Comparison of ENCODE assay signal across 15 mouse cellular contexts in genomic region chr8:61448881-61449280, GRCm38 (mm10).
"Had no signal": no experiment of that assay in that cellular context is flagged by ENCODE, and none has a peak within 500 bp of the region (broad histone marks: within the 10 kb centered on the region; RNA-seq: fewer than 3 reads in every experiment).

No protein-coding gene starts in this region.

- H3K27ac ChIP-seq: kidney, postnatal 0 days; limb, embryonic 12.5 days; liver, embryonic 13.5 days; macrophage; midbrain, embryonic 12.5 days had no signal

- H3K4me2 ChIP-seq: limb, embryonic 12.5 days; liver, embryonic 13.5 days; midbrain, embryonic 12.5 days had no signal

- H3K36me3 ChIP-seq: limb, embryonic 12.5 days; liver, embryonic 13.5 days; midbrain, embryonic 12.5 days had no signal

- H3K9me3 ChIP-seq: limb, embryonic 12.5 days; liver, embryonic 13.5 days; midbrain, embryonic 12.5 days had no signal

- ATAC-seq: liver, postnatal 0 days; lung, postnatal 0 days; midbrain, embryonic 16.5 days had no signal

- DNase-seq: kidney, adult 9 months; kidney, postnatal 36 days; layer of hippocampus, adult 9-11 months; layer of hippocampus, postnatal 36 days; liver; liver, embryonic 13.5 days; liver, postnatal 0 days; thymus, adult 18-20 months; thymus, postnatal 14 days had no signal

- H3K4me1 ChIP-seq: liver, embryonic 13.5 days had no signal

- H3K4me3 ChIP-seq: limb, embryonic 12.5 days; liver, embryonic 13.5 days; midbrain, embryonic 12.5 days had no signal

- H3K9ac ChIP-seq: limb, embryonic 12.5 days; liver, embryonic 13.5 days; liver, postnatal 0 days; midbrain, embryonic 12.5 days had no signal

- H3K27me3 ChIP-seq: limb, embryonic 12.5 days; liver, embryonic 13.5 days; midbrain, embryonic 12.5 days had no signal
